Mouse (Mus musculus) G1E (cell line): ENCODE results near the gene Cep164.

ENCODE experiments used
- CTCF ChIP-seq: IDR thresholded peaks from 2 replicates; pipeline ENCODE4 v1.5.1; 2012; ENCODE audit warnings: low read depth, low read length, inconsistent platforms, mixed read lengths
- POLR2AphosphoS5 ChIP-seq: IDR thresholded peaks from 2 replicates; pipeline ENCODE4 v1.6.1; 2012; ENCODE audit warnings: low read depth, low read length, inconsistent platforms; ENCODE audit not compliant: insufficient replicate concordance

DNA sequence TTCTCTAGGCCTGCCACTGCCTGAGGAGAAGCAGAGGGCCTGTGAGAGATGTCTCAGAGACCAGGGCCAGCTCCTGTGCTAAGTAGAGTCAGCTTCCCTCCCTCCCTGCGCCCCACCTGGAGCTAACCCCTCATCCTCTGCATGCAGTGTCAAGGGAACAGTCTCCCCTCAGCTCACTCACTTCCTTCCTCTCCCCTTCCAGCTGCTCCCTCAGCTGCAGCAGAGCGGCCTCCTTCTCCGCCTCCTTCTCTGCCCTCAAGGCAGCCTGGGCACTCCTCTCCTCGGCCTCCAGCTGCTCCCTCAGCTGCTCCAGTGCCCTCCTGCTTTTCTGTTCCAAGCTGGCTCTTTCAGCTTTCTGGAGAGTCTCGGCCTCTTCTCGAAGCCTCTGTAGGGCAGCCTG lies 49.3 kb downstream of the Cep164 start:
- TF ChIP-seq POLR2AphosphoS5: no peak
- TF ChIP-seq CTCF: no peak
